Mouse (Mus musculus) embryonic facial prominence, embryonic 14.5 days (tissue): ENCODE measurements around the gene Ctc1. TPM values are rescaled to one million over a fixed set of nuclear protein-coding genes. Genes with fewer than 3 reads are reported as not detected.

Experiments
- ATAC-seq: fragments of 200-750 bp; cut with Nextera tagmentation; 2 replicates; pipeline ENCODE4 v1.8.0; 2017; ENCODE audit warnings: low read depth, moderate number of reproducible peaks, moderate TSS enrichment
- DNase-seq: peaks from one replicate; pipeline ENCODE4 v3.0.0-alpha.2; 2015; ENCODE audit warnings: low spot score
- H3K27ac ChIP-seq: fragments of 300-500 bp; sonication (generic); replicated peaks from 2 replicates; pipeline ENCODE4 v1.5.1; 2014; ENCODE audit warnings: low read depth, mild to moderate bottlenecking, low read length, moderate library complexity
- H3K27me3 ChIP-seq: fragments of 300-500 bp; sonication (generic); replicated peaks from 2 replicates; pipeline ENCODE4 v1.6.1; 2014; ENCODE audit warnings: low read length; ENCODE audit not compliant: control insufficient read depth, insufficient read depth
- H3K36me3 ChIP-seq: fragments of 300-500 bp; sonication (generic); 2 replicates; pipeline ENCODE4 v1.6.1; 2014; ENCODE audit warnings: low read length, mixed read lengths; ENCODE audit not compliant: control insufficient read depth, insufficient read depth
- H3K4me1 ChIP-seq: fragments of 300-500 bp; sonication (generic); 2 replicates; pipeline ENCODE4 v1.6.1; 2014; ENCODE audit warnings: antibody characterized with exemption, low read length; ENCODE audit not compliant: control insufficient read depth, insufficient read depth
- H3K4me2 ChIP-seq: fragments of 300-500 bp; sonication (generic); 2 replicates; pipeline ENCODE4 v1.6.1; 2014; ENCODE audit warnings: low read depth, mild to moderate bottlenecking, low read length, moderate library complexity, mixed read lengths
- H3K4me3 ChIP-seq: fragments of 300-500 bp; sonication (generic); 2 replicates; pipeline ENCODE4 v1.5.1; 2014; ENCODE audit warnings: low read depth, mild to moderate bottlenecking, low read length
- H3K9ac ChIP-seq: fragments of 300-500 bp; sonication (generic); 2 replicates; pipeline ENCODE4 v1.6.1; 2014; ENCODE audit warnings: low read depth, mild to moderate bottlenecking, low read length, moderate library complexity, mixed read lengths
- H3K9me3 ChIP-seq: fragments of 300-500 bp; sonication (generic); 2 replicates; pipeline ENCODE4 v1.6.1; 2016; ENCODE audit warnings: low read length; ENCODE audit not compliant: control insufficient read depth
- WGBS: fragments of 180-500 bp; shearing (Covaris S2); extraction: QIAGEN DNeasy Blood & Tissue Kit; methylation state at CpG from one replicate; pipeline ENCODE4 v1.1.7; 2014; 5-methylcytosine and 5-hydroxymethylcytosine counted together
- polyA plus RNA-seq: library from polyadenylated mRNA; unstranded; fragments of >200 nt; fragmentation: Nextera tagmentation; extraction: Ambion mirVana; gene quantifications from 2 replicates; pipeline ENCODE4 v1.2.1, GENCODE M21; 2014

Gene Ctc1
- polyA plus RNA-seq, 1 experiment from 2014 or later = 36.5 TPM

DNA sequence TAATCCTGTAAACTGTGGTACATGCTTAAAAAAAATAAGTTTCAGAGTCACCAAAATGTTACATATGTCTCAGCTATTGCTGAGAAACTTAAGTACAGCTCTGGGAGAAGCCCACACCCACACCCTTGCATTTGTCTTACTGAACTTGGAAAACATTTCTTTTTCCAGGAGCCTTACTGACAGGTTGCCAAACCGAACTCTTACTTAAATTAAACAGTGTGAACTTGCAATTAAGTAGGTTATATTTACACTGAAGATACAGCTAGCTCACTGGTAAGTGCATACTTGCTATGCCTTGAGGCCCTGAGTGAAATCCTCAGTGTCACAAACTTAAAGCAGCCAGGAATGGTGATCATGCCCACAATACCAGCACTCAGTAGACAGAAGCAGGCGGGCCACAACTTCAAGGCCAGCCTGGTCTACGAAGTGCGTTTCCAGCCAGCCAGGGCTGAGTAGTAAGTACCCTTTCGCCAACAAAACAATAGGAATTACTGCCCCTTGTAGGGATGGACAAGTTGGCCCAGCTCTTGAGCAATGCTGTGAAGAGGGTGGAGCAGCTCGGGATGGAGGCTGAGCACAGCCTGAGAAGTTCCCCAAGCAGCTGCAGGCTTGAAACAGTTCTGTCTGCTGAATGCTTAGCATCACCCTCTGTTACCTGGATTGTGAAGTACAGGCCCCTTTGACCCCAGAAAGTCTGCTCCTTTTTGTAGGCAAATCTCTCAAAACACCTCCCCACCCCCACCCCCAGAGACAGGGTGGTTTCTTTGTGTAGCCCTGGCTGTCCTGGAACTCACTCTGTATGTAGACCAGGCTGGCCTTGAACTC, 58.5 kb downstream of the Ctc1 start:
- Histone ChIP-seq H3K4me3 (no peak overlapping the region), H3K27ac (peak overlapping the region; percentile 95), H3K27me3 (no peaks in the 10 kb centered on the region), H3K4me2 (no peak overlapping the region), H3K4me1 (0 out of 2 replicates have a peak, but pooled peaks cover 5% of the 10 kb centered on the region), H3K9me3 (no peaks in the 10 kb centered on the region), H3K9ac (no peak overlapping the region; the same call in 1 of the 2 replicates), H3K36me3 (no peaks in the 10 kb centered on the region)
- 45% methylated on average over 6 of the region's 6 CpGs for WGBS
- no peak for ATAC-seq
- peak; percentile 39 for DNase-seq

GRCm38 (mm10) chr11:69074776-69075069, 59.0 kb downstream of the Ctc1 start:
- no peaks in the 10 kb centered on the region for H3K36me3 ChIP-seq
- no peaks in the 10 kb centered on the region for H3K9me3 ChIP-seq
- DNase-seq = no peak
- H3K9ac ChIP-seq = no peak overlapping the region
- no peak overlapping the region for H3K4me2 ChIP-seq
- 0 out of 2 replicates have a peak, but pooled peaks cover 5% of the 10 kb centered on the region for H3K4me1 ChIP-seq
- peak overlapping the region; percentile 5; the same call in 1 of the 2 replicates for H3K27ac ChIP-seq
- H3K4me3 ChIP-seq = no peak overlapping the region
- H3K27me3 ChIP-seq = no peaks in the 10 kb centered on the region
- ATAC-seq = no peak
- WGBS = 53% methylated on average over 2 of the region's 2 CpGs

DNA sequence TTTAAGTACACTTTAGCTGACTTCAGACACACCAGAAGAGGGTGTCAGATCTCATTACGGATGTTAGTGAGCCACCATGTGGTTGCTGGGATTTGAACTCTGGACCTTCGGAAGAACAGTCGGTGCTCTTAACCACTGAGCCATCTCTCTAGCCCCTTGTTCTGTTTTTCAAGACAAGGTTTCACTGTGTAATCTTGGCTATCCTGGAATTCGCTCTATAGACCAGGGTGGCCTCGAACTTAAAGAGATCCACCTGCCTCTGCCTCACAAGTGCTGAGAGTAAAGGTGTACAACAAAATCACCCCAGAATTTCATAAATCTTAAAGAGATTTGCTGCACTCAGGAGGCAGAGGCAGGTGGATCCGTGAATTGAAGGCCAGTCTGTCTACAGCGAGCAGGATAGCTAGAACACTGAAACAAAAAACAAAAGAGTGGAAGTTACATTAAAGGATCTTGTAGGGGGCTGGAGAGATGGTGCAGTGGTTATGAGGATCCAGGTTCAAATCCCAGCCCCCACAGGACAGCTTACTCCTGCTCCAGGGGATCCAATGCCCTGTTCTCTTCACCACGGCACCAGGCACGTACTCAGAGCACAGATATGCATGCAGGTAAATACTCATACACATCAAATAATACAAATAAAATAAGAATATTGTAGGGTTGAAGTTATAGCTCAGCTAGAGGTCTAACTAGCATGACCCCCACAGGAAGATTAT, 60.2 kb downstream of the Ctc1 start:
- Histone ChIP-seq H3K27ac (no peak overlapping the region), H3K4me2 (no peak overlapping the region), H3K27me3 (no peaks in the 10 kb centered on the region), H3K9me3 (no peaks in the 10 kb centered on the region), H3K36me3 (no peaks in the 10 kb centered on the region), H3K9ac (no peak overlapping the region), H3K4me3 (no peak overlapping the region), H3K4me1 (0 out of 2 replicates have a peak, but pooled peaks cover 5% of the 10 kb centered on the region)
- ATAC-seq = no peak
- 47% methylated on average over 8 of the region's 9 CpGs for WGBS
- DNase-seq = no peak

DNA sequence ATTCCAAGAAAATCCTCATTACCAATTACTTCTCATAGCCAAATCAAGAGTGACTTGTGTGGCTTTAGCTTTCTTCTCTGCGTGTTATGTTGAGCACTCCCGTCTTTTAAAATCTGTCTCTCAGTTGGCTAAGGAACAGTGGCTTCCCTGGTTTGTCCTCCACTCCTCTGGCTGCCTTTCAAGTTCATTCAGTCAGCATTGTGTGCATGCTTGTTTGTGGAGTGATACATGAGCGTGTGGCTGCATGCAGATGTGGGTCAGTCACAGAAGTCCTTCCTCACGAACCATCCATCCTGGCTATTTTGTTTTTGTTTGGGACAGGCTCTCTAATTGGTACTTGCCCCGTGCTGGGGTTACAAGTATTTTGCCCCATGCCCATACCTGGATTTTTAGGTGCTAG, 60.9 kb downstream of the Ctc1 start:
- 65% methylated on average over 5 of the region's 5 CpGs for whole genome bisulfite sequencing
- no peak for DNase-seq
- Histone ChIP-seq H3K4me3 (no peak overlapping the region), H3K36me3 (no peaks in the 10 kb centered on the region), H3K4me2 (no peak overlapping the region), H3K27me3 (no peaks in the 10 kb centered on the region), H3K4me1 (0 out of 2 replicates have a peak, but pooled peaks cover 5% of the 10 kb centered on the region), H3K9me3 (no peaks in the 10 kb centered on the region), H3K27ac (no peak overlapping the region), H3K9ac (no peak overlapping the region)
- no peak for ATAC-seq

DNA sequence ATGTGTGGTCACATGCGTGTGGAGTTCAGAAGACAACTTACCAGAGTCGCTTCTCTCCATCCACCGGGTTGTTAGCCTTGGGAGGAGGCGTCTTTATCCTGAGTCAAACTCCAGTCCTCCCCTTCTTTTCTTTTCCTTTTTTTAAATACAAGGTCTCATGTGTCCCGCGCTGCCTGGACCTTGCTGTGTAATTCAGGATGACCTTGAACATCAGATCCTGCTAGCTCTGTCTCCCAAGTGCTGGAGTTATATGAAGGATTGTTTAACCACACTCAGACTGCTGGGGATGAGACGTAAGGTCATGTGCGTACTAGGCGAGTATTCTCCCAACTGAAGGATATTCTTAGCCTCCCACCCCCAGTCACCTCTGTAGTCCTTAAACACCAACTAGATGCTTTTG, 61.6 kb downstream of the Ctc1 start:
- Histone ChIP-seq H3K4me2 (no peak overlapping the region), H3K4me1 (0 out of 2 replicates have a peak, but pooled peaks cover 1% of the 10 kb centered on the region), H3K4me3 (no peak overlapping the region), H3K27me3 (no peaks in the 10 kb centered on the region), H3K27ac (no peak overlapping the region), H3K36me3 (no peaks in the 10 kb centered on the region), H3K9me3 (no peaks in the 10 kb centered on the region), H3K9ac (no peak overlapping the region)
- no peak for ATAC-seq
- DNase-seq = no peak
- WGBS = 86% methylated on average over 9 of the region's 9 CpGs

GRCm38 (mm10) chr11:69078041-69078440, 62.3 kb downstream of the Ctc1 start:
- no peak for ATAC-seq
- WGBS = 78% methylated on average over 6 of the region's 6 CpGs
- Histone ChIP-seq H3K27ac (no peak overlapping the region), H3K4me3 (no peak overlapping the region), H3K9ac (no peak overlapping the region), H3K4me1 (no peaks in the 10 kb centered on the region), H3K36me3 (no peaks in the 10 kb centered on the region), H3K9me3 (no peaks in the 10 kb centered on the region), H3K27me3 (no peaks in the 10 kb centered on the region), H3K4me2 (no peak overlapping the region)
- DNase-seq = no peak

- ATAC-seq = no peak
- H3K4me1 ChIP-seq = no peaks in the 10 kb centered on the region
- WGBS = 56% methylated on average over 5 of the region's 5 CpGs
- H3K9ac ChIP-seq = no peak overlapping the region
- H3K27me3 ChIP-seq = no peaks in the 10 kb centered on the region
- H3K4me3 ChIP-seq = no peak overlapping the region
- no peak overlapping the region for H3K27ac ChIP-seq
- no peak overlapping the region for H3K4me2 ChIP-seq
- H3K36me3 ChIP-seq = no peaks in the 10 kb centered on the region
- no peak for DNase-seq
- H3K9me3 ChIP-seq = no peaks in the 10 kb centered on the region
Measured at GRCm38 (mm10) chr11:69078805-69079438, 63.2 kb downstream of the Ctc1 start.

DNA sequence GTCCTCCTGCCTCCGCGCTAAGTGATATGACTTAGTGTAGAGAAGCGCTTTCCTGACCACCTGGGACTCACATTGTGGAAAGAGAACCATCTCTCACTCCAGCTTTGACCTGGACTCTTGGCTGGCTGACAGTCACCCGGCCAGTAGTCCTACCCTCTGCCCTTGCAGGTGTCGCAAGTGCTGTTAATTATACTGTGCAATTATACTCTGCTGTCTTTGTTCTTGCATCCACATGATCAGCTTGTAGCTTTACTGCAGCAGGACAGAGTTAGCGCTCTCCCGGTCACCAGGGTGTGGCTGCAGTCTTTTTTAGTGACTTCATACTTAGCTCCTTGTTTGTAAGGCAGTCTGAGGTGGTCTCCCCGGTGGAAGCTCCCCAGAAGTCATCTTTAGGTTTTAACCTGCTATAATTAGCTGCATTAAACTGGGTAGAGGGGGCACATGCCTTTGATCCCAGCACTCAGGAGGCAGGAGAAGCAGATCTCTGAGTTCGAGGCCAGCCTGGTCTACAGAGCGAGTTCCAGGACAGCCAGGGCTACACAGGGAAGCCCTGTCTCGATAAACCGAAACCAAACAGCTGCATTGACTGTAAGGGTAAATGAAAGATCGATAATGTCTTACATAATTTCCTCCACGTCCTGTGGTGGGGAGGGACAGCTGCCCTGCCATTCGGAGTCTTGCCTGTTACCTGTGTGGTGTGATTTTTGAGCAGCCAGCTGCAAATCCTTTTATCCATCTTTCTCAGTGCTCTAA, 64.6 kb downstream of the Ctc1 start:
- 80% methylated on average over 15 of the region's 15 CpGs for whole genome bisulfite sequencing
- no peak overlapping the region for H3K27ac ChIP-seq
- H3K36me3 ChIP-seq = no peaks in the 10 kb centered on the region
- H3K4me2 ChIP-seq = no peak overlapping the region
- H3K4me1 ChIP-seq = no peaks in the 10 kb centered on the region
- ATAC-seq (no peak), DNase-seq (no peak)
- H3K9me3 ChIP-seq = no peaks in the 10 kb centered on the region
- H3K27me3 ChIP-seq = no peaks in the 10 kb centered on the region
- H3K4me3 ChIP-seq = no peak overlapping the region
- H3K9ac ChIP-seq = no peak overlapping the region
